Comparison of ENCODE assay signal across 9 mouse cellular contexts in the genomic region with DNA sequence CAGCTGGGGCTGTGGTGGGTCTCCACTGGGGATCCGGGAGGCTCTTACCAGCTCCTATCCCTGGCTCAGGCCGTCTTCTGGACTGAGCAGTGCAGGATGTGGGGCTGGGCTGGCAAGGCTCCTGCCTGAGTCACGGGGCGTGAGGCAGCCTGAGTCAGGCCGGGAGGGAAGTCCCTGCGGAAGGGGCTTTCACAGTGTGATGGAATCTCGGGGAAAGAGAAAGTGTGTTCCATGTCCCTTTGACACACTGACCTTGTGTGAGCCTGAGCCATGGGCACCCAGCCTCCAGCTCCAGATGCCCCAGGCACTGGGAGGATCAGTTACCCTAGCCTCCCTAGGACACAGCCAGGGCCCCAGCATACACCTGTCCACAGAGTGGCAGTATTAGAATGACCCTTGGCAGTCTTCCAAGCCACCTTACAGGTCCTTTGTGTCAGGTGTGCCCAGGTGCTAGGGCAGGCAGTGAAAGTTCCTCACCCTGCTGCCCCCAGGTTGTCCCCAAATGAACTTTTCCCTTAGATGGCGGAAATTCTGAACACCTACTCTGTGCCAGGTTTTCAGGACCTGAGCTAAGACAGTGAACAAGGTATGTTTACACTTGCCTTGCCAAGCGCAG. TPM values are rescaled to one million over a fixed set of nuclear protein-coding genes. Genes with fewer than 3 reads are reported as not detected.
A peak's percentile ranks its signal among the peaks of the same experiment; 100 is the strongest.
DNase-seq lines count a peak whose midpoint lies in the region; ATAC-seq and TF ChIP-seq lines count a peak whose summit lies in the region.
"Had no signal": no experiment of that assay in that cellular context is flagged by ENCODE, and none has a peak within 500 bp of the region (broad histone marks: within the 10 kb centered on the region; RNA-seq: fewer than 3 reads in every experiment).

No protein-coding gene starts in this region.

- no peaks in the 10 kb centered on the region for H3K9me3 ChIP-seq in megakaryocyte, embryonic 14.5 days
- no peaks in the 10 kb centered on the region for H3K9me3 ChIP-seq in intestine, embryonic 16.5 days (ENCODE audit: control insufficient read depth, low read length)
- H3K9me3 ChIP-seq in hindbrain, postnatal 0 days (ENCODE audit: low read length) = no peaks in the 10 kb centered on the region
- H3K9me3 ChIP-seq: hindbrain, embryonic 12.5 days had no signal

- peaks cover 4% of the 10 kb centered on the region for H3K27me3 ChIP-seq in megakaryocyte, embryonic 14.5 days (replicated peaks)
- no peaks in the 10 kb centered on the region for H3K27me3 ChIP-seq in intestine, embryonic 16.5 days (replicated peaks; ENCODE audit: control insufficient read depth, insufficient read depth, low read length)
- no peaks in the 10 kb centered on the region for H3K27me3 ChIP-seq in hindbrain, postnatal 0 days (ENCODE audit: insufficient read depth, low read length)
- H3K27me3 ChIP-seq: hindbrain, embryonic 12.5 days had no signal

- no peaks in the 10 kb centered on the region for H3K36me3 ChIP-seq in megakaryocyte, embryonic 14.5 days (replicated peaks; ENCODE audit: low read length)
- no peaks in the 10 kb centered on the region for H3K36me3 ChIP-seq in intestine, embryonic 16.5 days (ENCODE audit: control insufficient read depth, insufficient read depth, low read length)
- no peaks in the 10 kb centered on the region for H3K36me3 ChIP-seq in hindbrain, postnatal 0 days (ENCODE audit: insufficient read depth, low read length)
- H3K36me3 ChIP-seq: hindbrain, embryonic 12.5 days had no signal

- intact Hi-C loops in gastrocnemius, postnatal 14 days (cut with DNase I; ENCODE audit: low total_unique reads) = no loop called here

- H3K4me3 ChIP-seq in megakaryocyte, embryonic 14.5 days (replicated peaks) = peak overlapping the region; percentile 64
- no peak overlapping the region for H3K4me3 ChIP-seq in intestine, embryonic 16.5 days (ENCODE audit: low read length)
- H3K4me3 ChIP-seq in hindbrain, postnatal 0 days (ENCODE audit: low read length) = no peak overlapping the region
- H3K4me3 ChIP-seq: hindbrain, embryonic 12.5 days had no signal

- H3K27ac ChIP-seq in intestine, embryonic 16.5 days (ENCODE audit: low read length) = no peak overlapping the region
- no peak overlapping the region for H3K27ac ChIP-seq in hindbrain, postnatal 0 days
- H3K27ac ChIP-seq: hindbrain, embryonic 12.5 days had no signal

- DNase-seq in gastrocnemius, postnatal 14 days = peak; percentile 77
- peak; percentile 78 for DNase-seq in urinary bladder, postnatal 14 days (ENCODE audit: low spot score)
- no peak for DNase-seq in hindbrain, postnatal 0 days (ENCODE audit: low spot score)
- no peak for DNase-seq in layer of hippocampus, postnatal 36 days
- no peak for DNase-seq in left cerebral cortex, adult 9 months (ENCODE audit: low spot score in 2 of 2)

- TF ChIP-seq CTCF in hindbrain, postnatal 0 days (IDR thresholded peaks at IDR 0.05; ENCODE audit: low read depth) = no peak

- no peak overlapping the region for H3K9ac ChIP-seq in intestine, embryonic 16.5 days (ENCODE audit: low read depth, low read length)
- H3K9ac ChIP-seq in hindbrain, postnatal 0 days (replicated peaks; ENCODE audit: low read length) = no peak overlapping the region
- H3K9ac ChIP-seq: hindbrain, embryonic 12.5 days had no signal

- no peak; the same call in 1 of the 2 replicates for ATAC-seq in megakaryocyte, adult 5-6 weeks (ENCODE audit: poor library complexity, severe bottlenecking)
- ATAC-seq in intestine, embryonic 16.5 days = peak; percentile 55
- no peak for ATAC-seq in hindbrain, postnatal 0 days

- 65% methylated on average over 9 of the region's 9 CpGs for WGBS in intestine, embryonic 16.5 days
- WGBS in hindbrain, postnatal 0 days = 71% methylated on average over 9 of the region's 9 CpGs

- H3K4me2 ChIP-seq in intestine, embryonic 16.5 days (ENCODE audit: low read depth, low read length) = no peak overlapping the region
- no peak overlapping the region for H3K4me2 ChIP-seq in hindbrain, postnatal 0 days (ENCODE audit: low read depth, low read length)
- H3K4me2 ChIP-seq: hindbrain, embryonic 12.5 days had no signal

- peaks cover 77% of the 10 kb centered on the region for H3K4me1 ChIP-seq in megakaryocyte, embryonic 14.5 days
- H3K4me1 ChIP-seq in intestine, embryonic 16.5 days (ENCODE audit: control insufficient read depth, insufficient read depth, low read length) = peaks cover 10% of the 10 kb centered on the region; the same call in 1 of the 2 replicates
- 0 out of 2 replicates have a peak, but pooled peaks cover 9% of the 10 kb centered on the region for H3K4me1 ChIP-seq in hindbrain, postnatal 0 days (ENCODE audit: insufficient read depth, low read length)

RNA-seq across cellular contexts. Expression of a gene that starts 8.9 kb away (rescaled TPM):
- 3,567 and 8,363 TPM in 2 replicates for polyA plus RNA-seq in megakaryocyte, embryonic 14.5 days (2012; ENCODE audit: insufficient read depth, low replicate concordance)
- total RNA-seq in megakaryocyte, adult 5-6 weeks (2015) = 159 and 170 TPM in 2 replicates
- total RNA-seq in megakaryocyte, adult 5-6 weeks (2017) = 89.8 and 99.6 TPM in 2 replicates
- total RNA-seq in gastrocnemius, postnatal 14 days (2021) = 10 to 100 TPM; 17.2 to 18.7 TPM
- polyA plus RNA-seq in intestine, embryonic 16.5 days (2015; fragmentation: Nextera tagmentation; extraction: Ambion mirVana) = 286 and 319 TPM in 2 replicates
- 142 and 170 TPM in 2 replicates for total RNA-seq in hindbrain, postnatal 0 days (2014; rRNA removed)
- 130 and 145 TPM in 2 replicates for polyA plus RNA-seq in hindbrain, postnatal 0 days (2015; fragmentation: Nextera tagmentation; extraction: Ambion mirVana)
- 10 to 100 TPM; 35.2 to 36.0 TPM for total RNA-seq in layer of hippocampus, postnatal 36 days (2021)

RNA-seq across cellular contexts. Expression of a gene that starts 18.2 kb away (rescaled TPM):
- 81.1 and 284 TPM in 2 replicates for polyA plus RNA-seq in megakaryocyte, embryonic 14.5 days (2012; ENCODE audit: insufficient read depth, low replicate concordance)
- total RNA-seq in megakaryocyte, adult 5-6 weeks (2015) = 58.0 and 63.8 TPM in 2 replicates
- total RNA-seq in megakaryocyte, adult 5-6 weeks (2017) = 55.4 and 62.9 TPM in 2 replicates
- total RNA-seq in gastrocnemius, postnatal 14 days (2021) = 1 to 10 TPM; 2.6 to 4.4 TPM
- 39.7 and 46.7 TPM in 2 replicates for polyA plus RNA-seq in intestine, embryonic 16.5 days (2015; fragmentation: Nextera tagmentation; extraction: Ambion mirVana)
- 50.2 and 59.6 TPM in 2 replicates for total RNA-seq in hindbrain, postnatal 0 days (2014; rRNA removed)
- polyA plus RNA-seq in hindbrain, postnatal 0 days (2015; fragmentation: Nextera tagmentation; extraction: Ambion mirVana) = 92.7 and 95.3 TPM in 2 replicates
- total RNA-seq in layer of hippocampus, postnatal 36 days (2021) = 10 to 100 TPM; 62.6 to 63.9 TPM

RNA-seq across cellular contexts. Expression of a gene that starts 26.2 kb away (rescaled TPM):
- not detected in 2 replicates for polyA plus RNA-seq in megakaryocyte, embryonic 14.5 days (2012; ENCODE audit: insufficient read depth, low replicate concordance)
- not detected in 2 replicates for total RNA-seq in megakaryocyte, adult 5-6 weeks (2015)
- not detected in 2 replicates for total RNA-seq in megakaryocyte, adult 5-6 weeks (2017)
- not detected for total RNA-seq in gastrocnemius, postnatal 14 days (2021)
- polyA plus RNA-seq in intestine, embryonic 16.5 days (2015; fragmentation: Nextera tagmentation; extraction: Ambion mirVana) = 0.40 and 0.44 TPM in 2 replicates
- 34.3 and 38.8 TPM in 2 replicates for total RNA-seq in hindbrain, postnatal 0 days (2014; rRNA removed)
- 8.7 and 10.1 TPM in 2 replicates for polyA plus RNA-seq in hindbrain, postnatal 0 days (2015; fragmentation: Nextera tagmentation; extraction: Ambion mirVana)
- total RNA-seq in layer of hippocampus, postnatal 36 days (2021) = 1 to 10 TPM; 8.9 to 9.6 TPM

Comparison
In these comparisons a context has a peak if more than half of its experiments do, and no peak if none do; other contexts are left out.
1. DNase-seq: peak in gastrocnemius, postnatal 14 days (single experiment) and urinary bladder, postnatal 14 days (single experiment); none in hindbrain, postnatal 0 days (single experiment), layer of hippocampus, postnatal 36 days (0 of 2) and left cerebral cortex, adult 9 months (0 of 2).
2. RNA of a gene that starts 26.2 kb away (total RNA-seq): 34.3 to 38.8 TPM in hindbrain, postnatal 0 days and 8.9 to 9.6 TPM in layer of hippocampus, postnatal 36 days; not detected in gastrocnemius, postnatal 14 days and not detected in megakaryocyte, adult 5-6 weeks; every median in the first group is over 4 times any median in the second.